Mouse (Mus musculus) liver, adult 2 months (tissue): ENCODE data around the gene Rarres2.

Experiments used
- CTCF ChIP-seq: fragments of 200-500 bp; IDR thresholded peaks from 2 replicates; pipeline ENCODE4 v1.5.1; 2011; ENCODE audit warnings: low read depth, low read length, control low read depth
- POLR2A ChIP-seq: fragments of 200-500 bp; IDR thresholded peaks from 2 replicates; pipeline ENCODE4 v1.6.1; 2011; ENCODE audit warnings: low read length, control low read depth; ENCODE audit not compliant: insufficient read depth; ENCODE audit errors: extremely low read depth

DNA sequence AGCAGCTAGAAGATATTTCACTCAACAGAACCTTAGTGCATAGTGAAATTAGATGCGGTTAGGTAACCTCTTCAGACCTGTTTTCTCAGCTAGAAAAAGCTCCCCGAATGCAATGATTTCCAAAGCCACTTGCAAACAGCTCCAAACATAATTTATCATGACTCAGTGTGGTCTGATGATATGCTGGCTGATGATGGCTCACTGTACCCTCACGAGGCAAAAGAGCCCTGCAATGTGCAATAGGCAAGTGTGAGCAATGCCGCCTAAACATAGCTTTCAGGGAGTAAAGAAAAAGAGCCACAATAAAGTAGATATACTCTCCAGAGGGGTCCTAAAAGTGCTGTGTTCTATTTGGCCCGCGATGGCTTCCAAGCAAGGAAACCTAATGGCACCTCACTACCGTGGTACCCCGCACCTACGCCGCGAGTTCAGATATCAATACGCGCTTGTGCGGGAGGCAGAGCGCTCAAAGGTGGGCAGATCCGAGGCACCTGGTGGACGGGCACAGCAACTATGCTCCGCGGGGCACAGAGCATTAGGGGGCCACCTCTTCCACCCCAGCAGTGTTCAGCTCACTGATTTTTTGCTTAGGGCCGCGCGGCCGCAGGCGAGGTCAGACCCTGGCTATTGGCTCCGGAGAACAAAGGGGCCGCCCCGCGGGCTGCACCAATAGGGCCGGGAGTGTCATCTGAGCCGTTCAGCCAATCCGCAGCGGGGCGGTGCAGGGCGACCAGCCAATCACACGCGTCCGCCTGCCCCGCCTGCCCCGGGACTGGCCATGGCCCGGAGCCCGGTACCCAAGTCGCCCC lies 28.9 kb upstream of the Rarres2 start, which contains the start of gene Zfp775:
- TF ChIP-seq POLR2A (peak; percentile 87), CTCF (no peak)
